Mouse (Mus musculus) neural tube, embryonic 14.5 days (tissue): Measurements from ENCODE around the gene Zdhhc15. TPM values are rescaled to one million over a fixed set of nuclear protein-coding genes. Genes with fewer than 3 reads are reported as not detected.
"Not testable (repeated sequence)": the region's sequence is repeated elsewhere in the genome, so short reads cannot be mapped to it uniquely, and the experiment has no call there.

Experiments
- ATAC-seq: fragments of 200-750 bp; cut with Nextera tagmentation; 2 replicates; pipeline ENCODE4 v1.8.0; 2017; ENCODE audit warnings: low read depth, mild to moderate bottlenecking, moderate TSS enrichment, moderate library complexity
- H3K27ac ChIP-seq: fragments of 300-500 bp; sonication (generic); 2 replicates; pipeline ENCODE4 v1.5.1; 2014; ENCODE audit warnings: low read depth, mild to moderate bottlenecking, control low read depth, low read length, moderate library complexity, mixed read lengths
- H3K27me3 ChIP-seq: fragments of 300-500 bp; sonication (generic); 2 replicates; pipeline ENCODE4 v1.6.1; 2014; ENCODE audit warnings: low read length; ENCODE audit not compliant: control insufficient read depth, insufficient read depth
- H3K36me3 ChIP-seq: fragments of 300-500 bp; sonication (generic); 2 replicates; pipeline ENCODE4 v1.6.1; 2014; ENCODE audit warnings: low read length, mixed read lengths; ENCODE audit not compliant: control insufficient read depth, insufficient read depth
- H3K4me1 ChIP-seq: fragments of 300-500 bp; sonication (generic); 2 replicates; pipeline ENCODE4 v1.6.1; 2014; ENCODE audit warnings: low read length; ENCODE audit not compliant: control insufficient read depth, insufficient read depth
- H3K4me2 ChIP-seq: fragments of 300-500 bp; sonication (generic); 2 replicates; pipeline ENCODE4 v1.6.1; 2014; ENCODE audit warnings: mild to moderate bottlenecking, low read depth, low read length, control low read depth
- H3K4me3 ChIP-seq: fragments of 300-500 bp; sonication (generic); 2 replicates; pipeline ENCODE4 v1.5.1; 2014; ENCODE audit warnings: low read depth, low read length, control low read depth, mixed read lengths
- H3K9ac ChIP-seq: fragments of 300-500 bp; sonication (generic); replicated peaks from 2 replicates; pipeline ENCODE4 v1.6.1; 2014; ENCODE audit warnings: low read depth, mild to moderate bottlenecking, control low read depth, low read length, mixed read lengths
- H3K9me3 ChIP-seq: fragments of 300-500 bp; sonication (generic); 2 replicates; pipeline ENCODE4 v1.6.1; 2016; ENCODE audit warnings: low read length; ENCODE audit not compliant: control insufficient read depth
- WGBS: fragments of 180-500 bp; shearing (Covaris S2); extraction: QIAGEN DNeasy Blood & Tissue Kit; methylation state at CpG from one replicate; pipeline ENCODE4 v1.1.7; 2014; 5-methylcytosine and 5-hydroxymethylcytosine counted together
- polyA plus RNA-seq: library from polyadenylated mRNA; unstranded; fragments of >200 nt; fragmentation: Nextera tagmentation; extraction: Ambion mirVana; gene quantifications from 2 replicates; pipeline ENCODE4 v1.2.1, GENCODE M21; 2014

The Zdhhc15 gene
- polyA plus RNA-seq, result 5.3 and 7.0 TPM in 2 replicates

GRCm38 (mm10) chrX:104670757-104671549, at the start of gene Zdhhc15:
Zdhhc15 (minus strand) TSS chrX:104671064.
- Histone ChIP-seq H3K9ac (peak within 1 kb of the TSS; percentile 52), H3K9me3 (no peaks in the 10 kb centered on the region), H3K4me3 (peak within 1 kb of the TSS; percentile 41), H3K27me3 (no peaks in the 10 kb centered on the region), H3K4me1 (no peaks in the 10 kb centered on the region), H3K27ac (peak within 1 kb of the TSS; percentile 28; the same call in 1 of the 2 replicates), H3K4me2 (peak within 1 kb of the TSS; percentile 53), H3K36me3 (no peaks in the 10 kb centered on the region)
- peak; percentile 98 for ATAC-seq
- 15% methylated on average over 25 of the region's 31 CpGs for WGBS

- Histone ChIP-seq H3K4me1 (no peaks in the 10 kb centered on the region), H3K36me3 (no peaks in the 10 kb centered on the region), H3K9me3 (no peaks in the 10 kb centered on the region), H3K4me2 (no peak overlapping the region), H3K9ac (no peak overlapping the region), H3K27me3 (no peaks in the 10 kb centered on the region), H3K4me3 (no peak overlapping the region), H3K27ac (no peak overlapping the region)
- WGBS, result 87% methylated on average over 2 of the region's 2 CpGs
- no peak for ATAC-seq
Observed at GRCm38 (mm10) chrX:104707935-104708334, 37.1 kb upstream of the Zdhhc15 start.

GRCm38 (mm10) chrX:104669850-104670756, 761 bp downstream of the Zdhhc15 start:
- Histone ChIP-seq H3K36me3 (no peaks in the 10 kb centered on the region), H3K9me3 (no peaks in the 10 kb centered on the region), H3K9ac (peak overlapping the region; percentile 52), H3K4me2 (peak overlapping the region; percentile 53), H3K27me3 (no peaks in the 10 kb centered on the region), H3K4me1 (no peaks in the 10 kb centered on the region), H3K27ac (no peak overlapping the region; the same call in 1 of the 2 replicates), H3K4me3 (peak overlapping the region; percentile 41)
- WGBS, result 27% methylated on average over 19 of the region's 19 CpGs
- ATAC-seq, result peak; percentile 66

- 77% methylated on average over 1 of the region's 1 CpGs for WGBS
- no peak for ATAC-seq
- H3K4me1 ChIP-seq, result no peaks in the 10 kb centered on the region
- no peaks in the 10 kb centered on the region for H3K36me3 ChIP-seq
- no peak overlapping the region for H3K4me2 ChIP-seq
- no peaks in the 10 kb centered on the region for H3K27me3 ChIP-seq
- H3K4me3 ChIP-seq, result no peak overlapping the region
- no peak overlapping the region for H3K27ac ChIP-seq
- no peak overlapping the region for H3K9ac ChIP-seq
- no peaks in the 10 kb centered on the region for H3K9me3 ChIP-seq
Observed at GRCm38 (mm10) chrX:104656976-104657375, 13.9 kb downstream of the Zdhhc15 start.

- H3K9ac ChIP-seq, result no peak overlapping the region
- no peaks in the 10 kb centered on the region for H3K4me1 ChIP-seq
- no peak for ATAC-seq
- H3K27ac ChIP-seq, result no peak overlapping the region
- H3K9me3 ChIP-seq, result no peaks in the 10 kb centered on the region
- no peak overlapping the region for H3K4me2 ChIP-seq
- no peaks in the 10 kb centered on the region for H3K27me3 ChIP-seq
- WGBS, result 89% methylated on average over 10 of the region's 10 CpGs
- no peak overlapping the region for H3K4me3 ChIP-seq
- H3K36me3 ChIP-seq, result no peaks in the 10 kb centered on the region
Observed at GRCm38 (mm10) chrX:104612531-104612930, 58.3 kb downstream of the Zdhhc15 start.

GRCm38 (mm10) chrX:104603738-104604430, 67.0 kb downstream of the Zdhhc15 start:
- not testable (repeated sequence) for ATAC-seq, H3K27me3 ChIP-seq, H3K9ac ChIP-seq, H3K9me3 ChIP-seq, H3K4me1 ChIP-seq, H3K27ac ChIP-seq, H3K4me3 ChIP-seq, H3K4me2 ChIP-seq, H3K36me3 ChIP-seq
- WGBS, result 88% methylated on average over 2 of the region's 7 CpGs

- H3K9ac ChIP-seq, H3K27me3 ChIP-seq, ATAC-seq, H3K9me3 ChIP-seq, H3K4me3 ChIP-seq, H3K4me2 ChIP-seq, H3K27ac ChIP-seq, H3K4me1 ChIP-seq, H3K36me3 ChIP-seq: not testable (repeated sequence)
- WGBS, result 92% methylated on average over 8 of the region's 13 CpGs
Observed at GRCm38 (mm10) chrX:104602168-104602859, 68.5 kb downstream of the Zdhhc15 start.

GRCm38 (mm10) chrX:104573946-104574345, 96.9 kb downstream of the Zdhhc15 start:
- Histone ChIP-seq H3K36me3 (no peaks in the 10 kb centered on the region), H3K4me2 (no peak overlapping the region), H3K9ac (no peak overlapping the region), H3K27ac (no peak overlapping the region), H3K4me3 (no peak overlapping the region), H3K9me3 (no peaks in the 10 kb centered on the region), H3K27me3 (no peaks in the 10 kb centered on the region), H3K4me1 (no peaks in the 10 kb centered on the region)
- WGBS, result 81% methylated on average over 5 of the region's 5 CpGs
- ATAC-seq, result no peak
